21 mouse cellular contexts compared by ENCODE assay signal in genomic region chr1:119417991-119418390, GRCm38 (mm10). TPM values are rescaled to one million over a fixed set of nuclear protein-coding genes. Genes with fewer than 3 reads are reported as not detected.
DNase-seq lines count a peak whose midpoint lies in the region; ATAC-seq and TF ChIP-seq lines count a peak whose summit lies in the region.
"Had no signal": no experiment of that assay in that cellular context is flagged by ENCODE, and none has a peak within 500 bp of the region (broad histone marks: within the 10 kb centered on the region; RNA-seq: fewer than 3 reads in every experiment).

No protein-coding gene starts in this region.

- no peak overlapping the region for H3K9ac ChIP-seq in forebrain, embryonic 15.5 days (replicated peaks)
- no peak overlapping the region for H3K9ac ChIP-seq in forebrain, embryonic 12.5 days
- no peak overlapping the region for H3K9ac ChIP-seq in hindbrain, embryonic 15.5 days
- no peak overlapping the region for H3K9ac ChIP-seq in limb, embryonic 14.5 days (ENCODE audit: low read depth, low read length, severe bottlenecking)
- H3K9ac ChIP-seq: embryonic facial prominence, embryonic 13.5 days; liver, embryonic 13.5 days; lung, embryonic 15.5 days; stomach, embryonic 15.5 days had no signal

- peak overlapping the region; percentile 88; the same call in 1 of the 2 replicates for H3K4me2 ChIP-seq in forebrain, embryonic 15.5 days (replicated peaks)
- H3K4me2 ChIP-seq in forebrain, embryonic 12.5 days: no peak overlapping the region
- peak overlapping the region; percentile 85 for H3K4me2 ChIP-seq in hindbrain, embryonic 15.5 days
- H3K4me2 ChIP-seq in limb, embryonic 14.5 days (replicated peaks; ENCODE audit: low read depth, low read length, severe bottlenecking): no peak overlapping the region
- H3K4me2 ChIP-seq: embryonic facial prominence, embryonic 13.5 days; liver, embryonic 13.5 days; lung, embryonic 15.5 days; stomach, embryonic 15.5 days had no signal

- no peaks in the 10 kb centered on the region for H3K9me3 ChIP-seq in forebrain, embryonic 15.5 days
- H3K9me3 ChIP-seq in forebrain, embryonic 12.5 days: no peaks in the 10 kb centered on the region
- no peaks in the 10 kb centered on the region for H3K9me3 ChIP-seq in hindbrain, embryonic 15.5 days
- no peaks in the 10 kb centered on the region for H3K9me3 ChIP-seq in limb, embryonic 14.5 days (ENCODE audit: control insufficient read depth, low read length)
- H3K9me3 ChIP-seq: embryonic facial prominence, embryonic 13.5 days; heart, embryonic 10.5 days; liver, embryonic 13.5 days; lung, embryonic 15.5 days; neural tube, embryonic 12.5 days; stomach, embryonic 15.5 days had no signal

- intact Hi-C loops in left cerebral cortex, postnatal 4 days (cut with DNase I): no loop called here

- peaks cover 54% of the 10 kb centered on the region for H3K4me1 ChIP-seq in forebrain, embryonic 15.5 days
- H3K4me1 ChIP-seq in forebrain, embryonic 12.5 days: peaks cover 45% of the 10 kb centered on the region
- H3K4me1 ChIP-seq in hindbrain, embryonic 15.5 days (replicated peaks): peaks cover 62% of the 10 kb centered on the region
- H3K4me1 ChIP-seq in limb, embryonic 14.5 days (ENCODE audit: control insufficient read depth, insufficient read depth, low read length): peaks cover 15% of the 10 kb centered on the region; the same call in 1 of the 2 replicates

- peak; percentile 14 for DNase-seq in NIH3T3 (ENCODE audit: low read depth)
- peak; percentile 48 for DNase-seq in limb, embryonic 14.5 days (ENCODE audit: low spot score)
- DNase-seq in layer of hippocampus, adult 18-20 months (ENCODE audit: low spot score in 2 of 2): no peak
- no peak for DNase-seq in left cerebral cortex, postnatal 4 days
- no peak for DNase-seq in embryo, embryonic 10.5 days (ENCODE audit: low spot score)
- DNase-seq: cerebellum, adult 8-10 months; kidney, adult 11 months; liver, embryonic 13.5 days; right cerebral cortex, postnatal 25 days; thymus, adult 18-20 months had no signal

- TF ChIP-seq POLR2A in limb, embryonic 14.5 days (IDR thresholded peaks at IDR 0.05; ENCODE audit: borderline replicate concordance, extremely low read depth, insufficient read depth, insufficient read length): no peak

- no peak overlapping the region for H3K27ac ChIP-seq in forebrain, embryonic 15.5 days (replicated peaks)
- no peak overlapping the region for H3K27ac ChIP-seq in forebrain, embryonic 12.5 days
- H3K27ac ChIP-seq in hindbrain, embryonic 15.5 days (replicated peaks): no peak overlapping the region
- no peak overlapping the region for H3K27ac ChIP-seq in limb, embryonic 14.5 days (replicated peaks; ENCODE audit: low read depth, low read length)
- H3K27ac ChIP-seq: embryonic facial prominence, embryonic 13.5 days; heart, embryonic 10.5 days; kidney, postnatal 0 days; liver, embryonic 13.5 days; lung, embryonic 15.5 days; macrophage; neural tube, embryonic 12.5 days; stomach, embryonic 15.5 days had no signal

- no peak overlapping the region for H3K4me3 ChIP-seq in forebrain, embryonic 15.5 days
- H3K4me3 ChIP-seq in forebrain, embryonic 12.5 days (replicated peaks): no peak overlapping the region
- H3K4me3 ChIP-seq in hindbrain, embryonic 15.5 days: 0 out of 2 replicates have a peak overlapping the region, but pooled peaks have one; percentile 51
- no peak overlapping the region for H3K4me3 ChIP-seq in limb, embryonic 14.5 days (replicated peaks; ENCODE audit: low read length)
- H3K4me3 ChIP-seq: embryonic facial prominence, embryonic 13.5 days; heart, embryonic 10.5 days; liver, embryonic 13.5 days; lung, embryonic 15.5 days; stomach, embryonic 15.5 days had no signal

- no peak for ATAC-seq in forebrain, embryonic 15.5 days (replicated peaks)
- ATAC-seq in forebrain, embryonic 12.5 days (ENCODE audit: low FRiP score): no peak
- ATAC-seq in hindbrain, embryonic 15.5 days (ENCODE audit: low FRiP score, low read depth): no peak
- ATAC-seq in limb, embryonic 14.5 days (ENCODE audit: low FRiP score, low read depth): peak; percentile 39; the same call in 1 of the 2 replicates

- 0 out of 2 replicates have a peak, but pooled peaks cover 7% of the 10 kb centered on the region for H3K27me3 ChIP-seq in forebrain, embryonic 15.5 days
- peaks cover 66% of the 10 kb centered on the region for H3K27me3 ChIP-seq in forebrain, embryonic 12.5 days
- peaks cover 51% of the 10 kb centered on the region for H3K27me3 ChIP-seq in hindbrain, embryonic 15.5 days
- H3K27me3 ChIP-seq in limb, embryonic 14.5 days (ENCODE audit: control insufficient read depth, insufficient read depth, low read length): peaks cover 50% of the 10 kb centered on the region

- no peaks in the 10 kb centered on the region for H3K36me3 ChIP-seq in forebrain, embryonic 15.5 days
- no peaks in the 10 kb centered on the region for H3K36me3 ChIP-seq in forebrain, embryonic 12.5 days (replicated peaks)
- H3K36me3 ChIP-seq in hindbrain, embryonic 15.5 days: no peaks in the 10 kb centered on the region
- H3K36me3 ChIP-seq in limb, embryonic 14.5 days (ENCODE audit: control insufficient read depth, insufficient read depth, low read length): no peaks in the 10 kb centered on the region
- H3K36me3 ChIP-seq: embryonic facial prominence, embryonic 13.5 days; heart, embryonic 10.5 days; liver, embryonic 13.5 days; lung, embryonic 15.5 days; stomach, embryonic 15.5 days had no signal

- 74% methylated on average over 8 of the region's 8 CpGs for WGBS in forebrain, embryonic 15.5 days
- 68% methylated on average over 8 of the region's 8 CpGs for WGBS in forebrain, embryonic 12.5 days
- WGBS in hindbrain, embryonic 15.5 days: 66% methylated on average over 8 of the region's 8 CpGs
- WGBS in limb, embryonic 14.5 days: 27% methylated on average over 8 of the region's 8 CpGs

RNA-seq across cellular contexts. Expression of gene Inhbb, which starts 4.1 kb away (rescaled TPM):
- polyA plus RNA-seq in forebrain, embryonic 15.5 days (2015; fragmentation: Nextera tagmentation; extraction: Ambion mirVana): 6.6 TPM in 2 replicates
- 1.8 and 2.3 TPM in 2 replicates for polyA plus RNA-seq in forebrain, embryonic 12.5 days (2016; fragmentation: Nextera tagmentation; extraction: Ambion mirVana)
- polyA plus RNA-seq in hindbrain, embryonic 15.5 days (2015; fragmentation: Nextera tagmentation; extraction: Ambion mirVana): 2.2 and 3.0 TPM in 2 replicates
- polyA plus RNA-seq in limb, embryonic 14.5 days (2012; rRNA removed): 2.8 and 2.9 TPM in 2 replicates
- polyA plus RNA-seq in limb, embryonic 14.5 days (2014; fragmentation: Nextera tagmentation; extraction: Ambion mirVana): 1.5 and 1.6 TPM in 2 replicates
- 1 to 10 TPM; 5.8 to 6.2 TPM for total RNA-seq in layer of hippocampus, adult 18-20 months (2021)
- total RNA-seq in left cerebral cortex, postnatal 4 days (2021): 10 to 100 TPM; 10.6 to 11.7 TPM
- total RNA-seq: monocyte, adult 5-6 weeks had no signal

Comparison
In these comparisons a context has a peak if more than half of its experiments do, and no peak if none do; other contexts are left out.
1. H3K4me2 ChIP-seq: peak in forebrain, embryonic 15.5 days (single experiment) and hindbrain, embryonic 15.5 days (single experiment); none in forebrain, embryonic 12.5 days (single experiment) and limb, embryonic 14.5 days (single experiment).
2. DNase-seq: peak in NIH3T3 (single experiment) and limb, embryonic 14.5 days (single experiment); none in layer of hippocampus, adult 18-20 months (0 of 2), left cerebral cortex, postnatal 4 days (single experiment) and embryo, embryonic 10.5 days (single experiment).